Mouse (Mus musculus): ENCODE measurements around the gene Olfr836.
"Not testable (repeated sequence)": the region's sequence is repeated elsewhere in the genome, so short reads cannot be mapped to it uniquely, and the experiment has no call there.

Gene Olfr836

GRCm38 (mm10) chr9:19120082-19120481 lies at the start of gene Olfr836:
Olfr836 (plus strand) TSS chr9:19120382.
- no peak for DNase-seq

DNA sequence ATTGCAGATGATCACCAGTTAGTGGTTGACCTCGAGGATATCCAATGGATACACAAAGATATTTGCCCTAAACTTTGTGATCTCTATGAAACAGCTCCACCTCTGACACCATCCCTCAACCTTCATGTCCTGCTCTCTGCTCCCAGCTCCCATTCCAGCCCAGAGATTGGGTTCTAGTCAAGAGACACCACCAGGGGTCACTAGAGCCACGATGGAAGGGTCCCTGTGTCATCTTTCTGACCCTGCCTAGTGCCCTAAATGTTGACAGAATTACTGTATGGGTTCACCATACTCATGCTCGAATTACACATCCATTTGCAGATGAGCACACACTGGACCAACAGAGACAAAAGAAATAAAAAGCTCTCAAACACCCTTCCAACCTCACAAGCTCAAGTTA lies 35.2 kb upstream of the Olfr836 start:
- no peak for DNase-seq

GRCm38 (mm10) chr9:19092889-19093753 lies 27.1 kb upstream of the Olfr836 start:
- not testable (repeated sequence) for DNase-seq

- DNase-seq = no peak
Measured at GRCm38 (mm10) chr9:19097286-19097685, 22.9 kb upstream of the Olfr836 start.

DNA sequence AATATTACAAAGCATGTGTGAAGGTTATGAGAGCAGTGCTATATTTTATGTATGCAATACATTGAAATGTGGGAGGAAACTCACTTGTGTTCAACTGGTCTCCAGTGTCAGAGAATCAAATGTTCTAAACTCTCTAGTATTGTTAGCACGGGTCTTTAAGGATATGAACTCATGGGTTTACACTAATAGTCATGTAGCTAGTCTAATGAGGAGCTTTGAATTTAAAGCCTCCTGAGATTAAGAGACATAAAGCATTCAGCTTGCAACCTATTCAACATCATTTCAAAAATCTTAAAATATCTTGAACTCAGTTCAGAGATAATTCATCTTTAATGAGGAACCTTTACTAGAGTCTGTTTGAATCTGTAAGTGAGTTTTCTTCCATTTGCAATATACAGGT lies 15.8 kb downstream of the Olfr836 start, which contains the start of gene Olfr837:
TSS of gene Olfr837 (plus strand) at position 301 of the 400 bp plus-strand sequence.
- no peak for DNase-seq
